Mouse (Mus musculus) myocyte (in vitro differentiated cells): Measurements from ENCODE around the gene Creb5.

Source experiments
- CEBPB ChIP-seq: IDR thresholded peaks from 2 replicates; pipeline ENCODE4 v1.6.1; 2011; ENCODE audit warnings: mild to moderate bottlenecking, moderate library complexity; ENCODE audit not compliant: poor library complexity, insufficient read depth, severe bottlenecking
- MAX ChIP-seq: IDR thresholded peaks from one replicate; pipeline ENCODE4 v1.6.1; 2011; ENCODE audit warnings: low read depth, mild to moderate bottlenecking, control low read depth
- POLR2A ChIP-seq: IDR thresholded peaks from one replicate; pipeline ENCODE4 v1.6.1; 2011; ENCODE audit warnings: low read depth, mild to moderate bottlenecking, control low read depth, moderate library complexity; ENCODE audit not compliant: insufficient read length
- POLR2AphosphoS2 ChIP-seq: IDR thresholded peaks from one replicate; pipeline ENCODE4 v1.6.1; 2011; ENCODE audit warnings: low read depth, control low read depth; ENCODE audit not compliant: insufficient read length

- TF ChIP-seq POLR2A (no peak), POLR2AphosphoS2 (no peak), MAX (no peak), CEBPB (no peak)
Observed at GRCm38 (mm10) chr6:53470999-53471591, 184.0 kb downstream of the Creb5 start.
